Mouse (Mus musculus): ENCODE results near the gene Ghrh. TPM values are rescaled to one million over a fixed set of nuclear protein-coding genes. Genes with fewer than 3 reads are reported as not detected.

Gene Ghrh
- polyA plus RNA-seq, 1 experiment: not detected

GRCm38 (mm10) chr2:157332059-157332458, 15.2 kb downstream of the Ghrh start:
- TF ChIP-seq CTCF (IDR thresholded peaks at IDR 0.05; ENCODE audit: borderline replicate concordance, insufficient read depth, low read length) (no peak), POLR2A (IDR thresholded peaks at IDR 0.05; ENCODE audit: low read depth, low read length) (no peak)
- Histone ChIP-seq H3K4me1 (ENCODE audit: control insufficient read depth, insufficient read depth, low read length) (no peaks in the 10 kb centered on the region), H3K27ac (ENCODE audit: insufficient read depth, low read length) (no peak overlapping the region), H3K4me3 (ENCODE audit: insufficient read depth, low read length) (no peak overlapping the region)

GRCm38 (mm10) chr2:157328570-157328969, 18.7 kb downstream of the Ghrh start:
- H3K4me3 ChIP-seq (ENCODE audit: insufficient read depth, low read length): no peak overlapping the region
- H3K27ac ChIP-seq (ENCODE audit: insufficient read depth, low read length): no peak overlapping the region
- TF ChIP-seq POLR2A (IDR thresholded peaks at IDR 0.05; ENCODE audit: low read depth, low read length) (no peak), CTCF (IDR thresholded peaks at IDR 0.05; ENCODE audit: borderline replicate concordance, insufficient read depth, low read length) (no peak)
- no peaks in the 10 kb centered on the region for H3K4me1 ChIP-seq (ENCODE audit: control insufficient read depth, insufficient read depth, low read length)

DNA sequence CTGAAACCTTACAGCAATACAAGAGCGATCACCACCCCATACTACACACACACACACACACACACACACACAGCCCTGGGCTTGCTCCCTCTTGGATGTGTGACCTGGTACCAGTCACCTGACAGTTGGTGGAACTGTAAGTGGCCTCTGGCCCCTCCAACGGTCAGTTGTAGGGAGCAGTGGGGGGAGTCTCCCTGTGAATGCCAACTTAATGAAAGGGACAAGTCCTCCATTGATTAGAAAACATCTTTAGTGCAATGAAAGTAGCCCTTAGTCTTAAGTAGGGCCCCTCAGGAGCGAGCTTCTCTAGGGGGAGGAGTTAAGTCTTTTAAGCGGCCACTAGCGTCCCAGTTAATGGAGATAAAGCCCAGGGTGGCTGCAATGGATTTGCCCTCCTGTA, 19.2 kb downstream of the Ghrh start:
- Histone ChIP-seq H3K4me3 (ENCODE audit: insufficient read depth, low read length) (no peak overlapping the region), H3K4me1 (ENCODE audit: control insufficient read depth, insufficient read depth, low read length) (no peaks in the 10 kb centered on the region), H3K27ac (ENCODE audit: insufficient read depth, low read length) (no peak overlapping the region)
- no peak for TF ChIP-seq POLR2A (IDR thresholded peaks at IDR 0.05; ENCODE audit: low read depth, low read length)
- no peak for TF ChIP-seq CTCF (IDR thresholded peaks at IDR 0.05; ENCODE audit: borderline replicate concordance, insufficient read depth, low read length)

DNA sequence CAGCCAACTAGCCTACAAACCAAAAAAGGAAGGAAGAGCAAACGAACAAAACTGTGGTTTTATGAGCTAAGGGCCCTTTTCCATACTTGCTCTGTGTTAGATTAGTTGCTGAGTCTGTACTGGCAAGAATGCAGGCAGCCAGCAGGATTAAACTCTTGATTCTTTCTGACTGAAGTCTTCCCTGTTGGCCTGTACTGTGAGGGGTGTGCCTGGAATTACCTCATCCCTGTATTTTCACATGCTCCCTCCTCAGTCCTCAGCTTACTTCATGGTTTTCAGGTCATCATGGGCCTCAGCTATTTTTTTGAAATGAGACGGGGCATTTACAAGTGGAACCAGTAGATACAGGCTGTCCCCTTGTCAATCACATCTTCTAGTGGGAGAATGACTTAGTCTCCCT, 22.1 kb downstream of the Ghrh start:
- TF ChIP-seq CTCF (IDR thresholded peaks at IDR 0.05; ENCODE audit: borderline replicate concordance, insufficient read depth, low read length) (no peak), POLR2A (IDR thresholded peaks at IDR 0.05; ENCODE audit: low read depth, low read length) (no peak)
- Histone ChIP-seq H3K4me1 (ENCODE audit: control insufficient read depth, insufficient read depth, low read length) (no peaks in the 10 kb centered on the region), H3K4me3 (ENCODE audit: insufficient read depth, low read length) (no peak overlapping the region), H3K27ac (ENCODE audit: insufficient read depth, low read length) (no peak overlapping the region)

GRCm38 (mm10) chr2:157322029-157322766, 25.1 kb downstream of the Ghrh start:
- no peaks in the 10 kb centered on the region for H3K4me1 ChIP-seq (ENCODE audit: control insufficient read depth, insufficient read depth, low read length)
- no peak overlapping the region for H3K27ac ChIP-seq (ENCODE audit: insufficient read depth, low read length)
- no peak overlapping the region for H3K4me3 ChIP-seq (ENCODE audit: insufficient read depth, low read length)
- TF ChIP-seq CTCF (IDR thresholded peaks at IDR 0.05; ENCODE audit: borderline replicate concordance, insufficient read depth, low read length) (no peak), POLR2A (IDR thresholded peaks at IDR 0.05; ENCODE audit: low read depth, low read length) (no peak)

- no peak overlapping the region for H3K27ac ChIP-seq (ENCODE audit: insufficient read depth, low read length)
- TF ChIP-seq CTCF (IDR thresholded peaks at IDR 0.05; ENCODE audit: borderline replicate concordance, insufficient read depth, low read length) (no peak), POLR2A (IDR thresholded peaks at IDR 0.05; ENCODE audit: low read depth, low read length) (no peak)
- no peak overlapping the region for H3K4me3 ChIP-seq (ENCODE audit: insufficient read depth, low read length)
- no peaks in the 10 kb centered on the region for H3K4me1 ChIP-seq (ENCODE audit: control insufficient read depth, insufficient read depth, low read length)
These were observed 26.4 kb downstream of the Ghrh start for GRCm38 (mm10) chr2:157320886-157321285.

- Histone ChIP-seq H3K4me1 (ENCODE audit: control insufficient read depth, insufficient read depth, low read length) (no peaks in the 10 kb centered on the region), H3K4me3 (ENCODE audit: insufficient read depth, low read length) (no peak overlapping the region), H3K27ac (ENCODE audit: insufficient read depth, low read length) (no peak overlapping the region)
- TF ChIP-seq POLR2A (IDR thresholded peaks at IDR 0.05; ENCODE audit: low read depth, low read length) (no peak), CTCF (IDR thresholded peaks at IDR 0.05; ENCODE audit: borderline replicate concordance, insufficient read depth, low read length) (no peak)
These were observed 27.2 kb downstream of the Ghrh start for GRCm38 (mm10) chr2:157320135-157320534.

DNA sequence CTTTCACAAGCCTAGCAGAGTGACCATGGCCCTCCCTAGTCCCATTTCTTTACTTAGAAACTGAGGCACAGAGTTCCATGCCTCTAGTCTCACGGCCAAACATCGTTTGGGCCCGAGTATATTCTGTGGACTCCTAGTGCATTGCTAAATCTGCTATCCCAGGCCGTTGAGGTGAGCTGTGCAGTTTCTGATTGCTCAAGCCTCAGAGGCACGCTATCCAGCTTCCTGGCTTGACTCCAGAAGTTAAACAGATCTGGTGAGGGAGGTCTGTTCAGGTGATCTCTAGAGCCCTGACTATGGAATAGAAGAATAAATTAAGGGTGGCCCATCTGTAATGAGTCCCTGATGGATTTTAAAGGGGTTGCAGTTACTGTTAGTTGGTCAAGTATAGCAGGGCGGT, 30.1 kb downstream of the Ghrh start:
- Histone ChIP-seq H3K4me1 (ENCODE audit: control insufficient read depth, insufficient read depth, low read length) (no peaks in the 10 kb centered on the region), H3K27ac (ENCODE audit: insufficient read depth, low read length) (no peak overlapping the region), H3K4me3 (ENCODE audit: insufficient read depth, low read length) (no peak overlapping the region)
- TF ChIP-seq CTCF (IDR thresholded peaks at IDR 0.05; ENCODE audit: borderline replicate concordance, insufficient read depth, low read length): no peak
- no peak for TF ChIP-seq POLR2A (IDR thresholded peaks at IDR 0.05; ENCODE audit: low read depth, low read length)

- Histone ChIP-seq H3K4me1 (ENCODE audit: control insufficient read depth, insufficient read depth, low read length) (no peaks in the 10 kb centered on the region), H3K4me3 (ENCODE audit: insufficient read depth, low read length) (no peak overlapping the region), H3K27ac (ENCODE audit: insufficient read depth, low read length) (no peak overlapping the region)
- TF ChIP-seq POLR2A (IDR thresholded peaks at IDR 0.05; ENCODE audit: low read depth, low read length): no peak
- no peak for TF ChIP-seq CTCF (IDR thresholded peaks at IDR 0.05; ENCODE audit: borderline replicate concordance, insufficient read depth, low read length)
These were observed 30.9 kb downstream of the Ghrh start for GRCm38 (mm10) chr2:157316358-157316933.

DNA sequence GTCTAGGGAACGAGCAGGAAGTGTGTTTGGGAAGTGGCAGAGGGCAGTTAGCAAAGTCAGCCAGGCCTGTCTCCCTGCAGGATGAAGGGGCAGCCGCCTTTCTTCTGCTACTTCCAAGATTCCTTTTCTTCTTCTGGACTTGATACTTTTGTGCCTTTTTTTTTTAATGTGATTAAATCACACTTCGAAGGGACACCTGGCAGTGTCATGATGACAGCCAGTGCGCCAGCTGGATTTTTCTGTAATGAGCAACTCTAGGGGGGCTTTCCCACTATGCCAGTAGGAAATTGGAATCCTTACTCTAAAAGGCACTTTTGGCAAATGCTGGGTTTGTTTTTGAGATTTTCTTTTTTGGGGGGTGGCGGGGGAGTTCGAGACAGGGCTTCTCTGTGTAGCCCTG, 31.8 kb downstream of the Ghrh start:
- TF ChIP-seq POLR2A (IDR thresholded peaks at IDR 0.05; ENCODE audit: low read depth, low read length) (no peak), CTCF (IDR thresholded peaks at IDR 0.05; ENCODE audit: borderline replicate concordance, insufficient read depth, low read length) (no peak)
- no peak overlapping the region for H3K27ac ChIP-seq (ENCODE audit: insufficient read depth, low read length)
- no peaks in the 10 kb centered on the region for H3K4me1 ChIP-seq (ENCODE audit: control insufficient read depth, insufficient read depth, low read length)
- no peak overlapping the region for H3K4me3 ChIP-seq (ENCODE audit: insufficient read depth, low read length)
